Mouse (Mus musculus) left cerebral cortex, postnatal 14 days (tissue): ENCODE results near the gene Pigs. TPM values are rescaled to one million over a fixed set of nuclear protein-coding genes. Genes with fewer than 3 reads are reported as not detected.
A peak's percentile ranks its signal among the peaks of the same experiment; 100 is the strongest.

Experiments used
- DNase-seq, 2 experiments: peaks; one replicate each; pipeline ENCODE4 v3.0.0; 2021 to 2022; ENCODE audit warnings: low spot score in 2 of 2, mixed read lengths in 1 of 2
- intact Hi-C: fragments of 180-260 bp; cut with DNase I; formaldehyde crosslinking; loops from one replicate; pipeline ENCODE4 v1.15.1; 2025
- total RNA-seq, 2 experiments: library from RNA; stranded (reverse); gene quantifications; 2 replicates each; pipeline ENCODE4 v1.2.3; 2021

Gene Pigs
- total RNA-seq, 2 experiments from 2014 or later = 81.1 to 81.3 TPM

- intact Hi-C loops = no loop called here
- peak in 1 of 2 experiments; percentile 62 for DNase-seq
These were observed 27.4 kb downstream of the Pigs start for GRCm38 (mm10) chr11:78355471-78356238.

- peak; percentile 36 to 61 for DNase-seq
- intact Hi-C loops = no loop called here
These were observed 30.3 kb downstream of the Pigs start for GRCm38 (mm10) chr11:78358330-78359007.

- peak; percentile 74 to 80 for DNase-seq
- intact Hi-C loops = loop anchor here (1.0 kb wide), 1 partner anchor 39 kb away; no protein-coding TSS in a partner anchor
These were observed 32.0 kb downstream of the Pigs start for GRCm38 (mm10) chr11:78360125-78360788.

- intact Hi-C loops = loop anchor here (1.0 kb wide), 1 partner anchor 39 kb away; no protein-coding TSS in a partner anchor
These were observed 32.5 kb downstream of the Pigs start for GRCm38 (mm10) chr11:78360789-78361131.

GRCm38 (mm10) chr11:78363309-78364007, 35.2 kb downstream of the Pigs start:
- no peak for DNase-seq
- intact Hi-C loops = no loop called here

More at GRCm38 (mm10) chr11:78360789-78361131, 32.5 kb downstream of the Pigs start:
- DNase-seq = no peak

GRCm38 (mm10) chr11:78364103-78364502, 35.9 kb downstream of the Pigs start:
- no peak for DNase-seq
- intact Hi-C loops = no loop called here

- no peak for DNase-seq
- intact Hi-C loops = no loop called here
These were observed 39.4 kb downstream of the Pigs start for GRCm38 (mm10) chr11:78367456-78368225.

GRCm38 (mm10) chr11:78370389-78370788, 42.2 kb downstream of the Pigs start:
- intact Hi-C loops = no loop called here
- no peak for DNase-seq

- intact Hi-C loops = no loop called here
These were observed 43.5 kb downstream of the Pigs start for GRCm38 (mm10) chr11:78371711-78372110.

GRCm38 (mm10) chr11:78372166-78372565, 44.0 kb downstream of the Pigs start:
- intact Hi-C loops = no loop called here
- no peak for DNase-seq

More at GRCm38 (mm10) chr11:78371711-78372110, 43.5 kb downstream of the Pigs start:
- DNase-seq = no peak

GRCm38 (mm10) chr11:78372610-78373009, 44.4 kb downstream of the Pigs start:
- intact Hi-C loops = no loop called here
- no peak for DNase-seq

GRCm38 (mm10) chr11:78374147-78374546, 45.9 kb downstream of the Pigs start:
- intact Hi-C loops = no loop called here
- no peak for DNase-seq

- DNase-seq = no peak
- intact Hi-C loops = no loop called here
These were observed 49.4 kb downstream of the Pigs start for GRCm38 (mm10) chr11:78377549-78378159.

GRCm38 (mm10) chr11:78380351-78380750, 52.1 kb downstream of the Pigs start:
- intact Hi-C loops = no loop called here
- no peak for DNase-seq

- intact Hi-C loops = no loop called here
- DNase-seq = no peak
These were observed 52.8 kb downstream of the Pigs start for GRCm38 (mm10) chr11:78380996-78381395.

- DNase-seq = no peak
- intact Hi-C loops = no loop called here
These were observed 54.1 kb downstream of the Pigs start for GRCm38 (mm10) chr11:78382286-78382685.

GRCm38 (mm10) chr11:78382701-78383100, 54.5 kb downstream of the Pigs start:
- intact Hi-C loops = no loop called here
- DNase-seq = no peak

- intact Hi-C loops = loop anchor here (1.0 kb wide), 1 partner anchor 29 kb away; no protein-coding TSS in a partner anchor
- no peak for DNase-seq
These were observed 57.6 kb downstream of the Pigs start for GRCm38 (mm10) chr11:78385776-78386175.
